Mouse (Mus musculus): ENCODE results near the gene Gm17606. TPM values are rescaled to one million over a fixed set of nuclear protein-coding genes. Genes with fewer than 3 reads are reported as not detected.
A peak's percentile ranks its signal among the peaks of the same experiment; 100 is the strongest.

Gene Gm17606
- polyA plus RNA-seq, 1 experiment from 2014 or later: not detected

DNA sequence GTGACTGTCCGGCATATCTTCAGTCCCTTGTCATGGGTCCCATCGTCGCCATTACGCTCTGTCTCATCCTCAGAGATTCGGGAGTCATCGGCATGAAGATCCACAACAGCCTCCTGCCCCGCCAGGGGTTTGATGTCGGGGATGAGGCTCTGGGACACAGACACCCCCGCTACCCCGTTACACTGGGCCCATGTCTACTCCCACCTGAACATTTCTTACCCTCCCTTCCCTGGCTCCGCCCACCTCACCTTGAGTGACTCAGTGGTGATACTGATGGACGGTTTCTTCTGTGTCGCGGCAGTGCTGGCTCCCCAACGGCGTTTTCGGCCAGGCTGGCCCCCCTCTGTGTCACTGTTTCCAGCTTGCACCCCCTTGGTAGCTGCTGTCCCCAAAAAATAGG is 5.7 kb downstream of the Gm17606 start:
- no peak overlapping the region for H3K4me3 ChIP-seq
- ATAC-seq (ENCODE audit: low FRiP score, low read depth): no peak
- H3K9ac ChIP-seq: no peak overlapping the region
- peaks cover 89% of the 10 kb centered on the region for H3K36me3 ChIP-seq
- no peaks in the 10 kb centered on the region for H3K9me3 ChIP-seq
- no peaks in the 10 kb centered on the region for H3K27me3 ChIP-seq (replicated peaks)
- 94% methylated on average over 17 of the region's 17 CpGs for WGBS
- H3K4me2 ChIP-seq (replicated peaks): no peak overlapping the region
- H3K27ac ChIP-seq: no peak overlapping the region
- peaks cover 23% of the 10 kb centered on the region for H3K4me1 ChIP-seq

DNA sequence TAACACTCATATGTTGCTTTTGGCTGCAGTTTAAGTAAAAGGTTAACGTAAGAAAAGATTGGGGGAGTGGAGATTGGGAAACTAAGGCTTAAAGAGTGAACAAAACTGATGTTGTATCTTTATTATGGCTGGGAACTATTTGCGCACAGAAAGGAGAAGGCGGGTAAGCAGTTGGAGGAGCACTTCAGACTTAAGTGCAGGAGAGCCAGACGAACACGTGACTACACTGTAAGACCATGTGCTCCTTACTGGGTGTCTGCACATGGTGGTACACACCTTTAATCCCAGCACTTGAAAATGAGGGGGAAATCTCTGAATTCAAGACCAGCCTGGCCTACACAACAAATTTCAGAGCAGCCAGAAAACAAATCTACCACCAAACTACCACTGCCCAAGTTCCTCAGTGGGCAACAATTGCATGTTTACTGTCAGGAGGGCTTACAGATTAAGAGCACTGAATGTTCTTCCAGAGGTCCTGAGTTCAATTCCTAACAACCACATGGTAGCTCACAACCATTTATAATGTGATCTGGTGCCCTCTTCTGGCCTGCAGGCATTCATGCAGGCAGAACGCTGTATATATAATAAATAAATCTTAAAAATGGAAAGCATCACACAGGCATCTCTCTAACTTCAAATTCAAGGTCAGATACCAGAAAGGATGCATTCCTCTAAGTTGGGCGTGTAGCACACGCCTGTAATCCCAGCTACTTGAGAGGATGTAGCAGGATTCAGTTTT is 6.3 kb downstream of the Gm17606 start:
- 92% methylated on average over 8 of the region's 8 CpGs for WGBS
- H3K9me3 ChIP-seq: no peaks in the 10 kb centered on the region
- H3K36me3 ChIP-seq: peaks cover 92% of the 10 kb centered on the region
- H3K4me2 ChIP-seq (replicated peaks): no peak overlapping the region
- no peak for ATAC-seq (ENCODE audit: low FRiP score, low read depth)
- H3K27ac ChIP-seq: no peak overlapping the region
- no peaks in the 10 kb centered on the region for H3K27me3 ChIP-seq (replicated peaks)
- H3K9ac ChIP-seq: no peak overlapping the region
- H3K4me1 ChIP-seq: peaks cover 29% of the 10 kb centered on the region
- H3K4me3 ChIP-seq: no peak overlapping the region

DNA sequence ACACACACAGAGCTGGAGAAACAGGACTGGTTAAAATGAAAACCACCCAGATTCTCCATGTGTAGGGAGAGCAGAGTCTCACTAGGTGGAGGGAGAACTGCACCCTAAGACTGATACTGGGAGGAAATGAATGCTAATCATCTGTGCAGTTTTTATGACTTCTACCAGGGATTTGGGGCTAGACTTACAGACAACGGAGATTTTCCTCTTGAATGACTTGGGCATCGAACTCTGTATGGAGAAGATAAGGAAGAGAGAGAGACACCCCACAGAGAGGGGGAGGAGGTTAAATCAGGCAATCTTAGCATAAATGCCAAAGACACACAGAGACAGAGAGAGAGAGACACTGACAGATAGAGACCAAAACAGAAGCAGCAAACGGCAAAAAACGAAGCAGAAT is 7.1 kb downstream of the Gm17606 start:
- H3K27ac ChIP-seq: no peak overlapping the region
- peaks cover 84% of the 10 kb centered on the region for H3K36me3 ChIP-seq
- no peaks in the 10 kb centered on the region for H3K27me3 ChIP-seq (replicated peaks)
- WGBS: 83% methylated on average over 4 of the region's 4 CpGs
- H3K9ac ChIP-seq: no peak overlapping the region
- H3K9me3 ChIP-seq: no peaks in the 10 kb centered on the region
- no peak overlapping the region for H3K4me3 ChIP-seq
- ATAC-seq (ENCODE audit: low FRiP score, low read depth): no peak
- no peak overlapping the region for H3K4me2 ChIP-seq (replicated peaks)
- peaks cover 34% of the 10 kb centered on the region for H3K4me1 ChIP-seq

DNA sequence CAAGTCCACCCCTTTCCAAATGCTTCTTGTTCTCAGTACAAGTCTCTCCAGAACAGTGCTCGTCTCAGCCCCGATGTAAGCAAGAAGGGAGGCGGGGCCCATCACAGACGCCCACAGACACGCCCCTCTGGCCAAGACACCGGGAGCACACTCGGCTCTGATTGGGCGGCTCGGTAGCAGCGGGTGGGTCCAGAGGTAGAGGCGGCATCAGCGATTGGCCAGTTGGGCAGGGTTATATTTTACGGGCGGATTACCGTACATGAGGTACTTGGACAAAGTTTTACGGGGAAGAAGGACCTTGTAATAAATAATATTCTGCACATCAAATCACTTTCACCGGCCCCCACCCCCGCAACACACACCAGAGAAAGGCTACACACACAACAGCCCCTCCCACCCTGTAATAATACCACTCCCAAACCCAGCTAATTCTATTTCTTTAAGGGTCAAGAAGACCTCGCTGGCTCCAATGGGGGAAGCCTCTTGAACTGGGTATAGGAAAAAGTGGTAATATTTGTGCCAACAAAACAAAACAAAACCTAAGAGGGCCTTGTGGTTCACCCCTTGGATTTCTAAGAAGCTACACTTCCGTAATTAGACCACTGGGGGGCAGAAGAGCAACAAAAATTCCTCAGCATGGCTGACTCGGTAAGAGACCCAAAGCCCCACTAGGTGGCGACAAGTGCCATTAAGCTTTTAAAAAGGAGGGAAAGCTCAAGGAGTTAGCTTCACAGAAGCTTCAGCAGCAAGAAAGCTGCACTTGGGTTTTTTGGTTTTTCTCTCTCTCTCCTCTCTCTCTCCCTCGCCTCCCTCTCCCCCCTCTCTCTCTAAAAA is 10.1 kb downstream of the Gm17606 start:
- H3K9me3 ChIP-seq: no peaks in the 10 kb centered on the region
- ATAC-seq (ENCODE audit: low FRiP score, low read depth): peak; percentile 35
- 69% methylated on average over 23 of the region's 23 CpGs for WGBS
- no peak overlapping the region for H3K4me3 ChIP-seq
- H3K9ac ChIP-seq: 0 out of 2 replicates have a peak overlapping the region, but pooled peaks have one; percentile 30
- no peak overlapping the region for H3K27ac ChIP-seq
- no peaks in the 10 kb centered on the region for H3K27me3 ChIP-seq (replicated peaks)
- peaks cover 34% of the 10 kb centered on the region for H3K4me1 ChIP-seq
- H3K36me3 ChIP-seq: peaks cover 64% of the 10 kb centered on the region
- peak overlapping the region; percentile 81; the same call in 1 of the 2 replicates for H3K4me2 ChIP-seq (replicated peaks)

DNA sequence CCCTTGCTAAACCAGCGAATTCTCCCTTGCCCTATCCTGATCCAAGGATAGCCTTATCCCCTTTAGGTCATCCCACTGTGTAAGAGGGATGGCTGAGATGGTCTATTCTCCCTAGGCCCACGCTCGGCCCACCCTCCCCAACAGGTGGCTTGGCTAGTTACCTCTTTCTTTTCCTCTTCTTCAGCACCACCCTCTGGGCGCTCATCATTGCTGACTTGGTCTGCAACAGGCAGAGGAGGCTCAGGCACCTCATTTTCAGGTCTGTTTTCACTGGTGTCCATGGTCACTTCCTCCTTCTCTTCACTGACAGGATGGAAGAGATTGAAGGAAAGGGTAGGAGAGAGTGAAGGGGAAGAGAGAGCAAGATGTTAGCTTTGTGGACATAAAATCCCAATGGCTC is 10.8 kb downstream of the Gm17606 start:
- no peak for ATAC-seq (ENCODE audit: low FRiP score, low read depth)
- Histone ChIP-seq H3K27me3 (replicated peaks) (no peaks in the 10 kb centered on the region), H3K9me3 (no peaks in the 10 kb centered on the region), H3K4me2 (replicated peaks) (peak overlapping the region; percentile 81), H3K27ac (no peak overlapping the region), H3K36me3 (peaks cover 64% of the 10 kb centered on the region), H3K4me1 (peaks cover 34% of the 10 kb centered on the region), H3K4me3 (no peak overlapping the region; the same call in 1 of the 2 replicates), H3K9ac (0 out of 2 replicates have a peak overlapping the region, but pooled peaks have one; percentile 1)
- 75% methylated on average over 4 of the region's 4 CpGs for WGBS

DNA sequence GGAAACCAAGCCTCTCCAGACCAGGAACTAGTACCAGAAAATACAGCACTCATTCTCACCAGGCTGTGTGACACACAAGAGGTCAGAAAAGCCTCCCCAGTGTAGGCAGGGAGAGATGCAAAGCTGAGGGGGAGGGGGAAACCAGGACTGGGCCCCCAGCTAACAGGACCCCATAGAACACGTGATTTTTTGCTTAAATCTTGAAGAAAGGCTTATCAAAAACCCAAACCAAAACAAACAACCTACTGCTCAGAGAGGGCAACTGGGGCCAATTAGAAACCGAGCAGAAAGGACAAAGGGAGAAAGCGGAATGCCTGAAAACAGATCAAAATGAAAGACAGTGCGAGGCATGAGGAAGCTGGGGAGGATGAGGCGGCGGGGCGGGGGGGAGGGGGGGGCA is 12.0 kb downstream of the Gm17606 start:
- Histone ChIP-seq H3K4me1 (peaks cover 34% of the 10 kb centered on the region), H3K27ac (peak overlapping the region; percentile 21; the same call in 1 of the 2 replicates), H3K9me3 (no peaks in the 10 kb centered on the region), H3K4me2 (replicated peaks) (peak overlapping the region; percentile 81), H3K9ac (peak overlapping the region; percentile 82), H3K4me3 (peak overlapping the region; percentile 68), H3K36me3 (peaks cover 62% of the 10 kb centered on the region), H3K27me3 (replicated peaks) (no peaks in the 10 kb centered on the region)
- WGBS: 2% methylated on average over 7 of the region's 7 CpGs
- ATAC-seq (ENCODE audit: low FRiP score, low read depth): peak; percentile 38; the same call in 1 of the 2 replicates

DNA sequence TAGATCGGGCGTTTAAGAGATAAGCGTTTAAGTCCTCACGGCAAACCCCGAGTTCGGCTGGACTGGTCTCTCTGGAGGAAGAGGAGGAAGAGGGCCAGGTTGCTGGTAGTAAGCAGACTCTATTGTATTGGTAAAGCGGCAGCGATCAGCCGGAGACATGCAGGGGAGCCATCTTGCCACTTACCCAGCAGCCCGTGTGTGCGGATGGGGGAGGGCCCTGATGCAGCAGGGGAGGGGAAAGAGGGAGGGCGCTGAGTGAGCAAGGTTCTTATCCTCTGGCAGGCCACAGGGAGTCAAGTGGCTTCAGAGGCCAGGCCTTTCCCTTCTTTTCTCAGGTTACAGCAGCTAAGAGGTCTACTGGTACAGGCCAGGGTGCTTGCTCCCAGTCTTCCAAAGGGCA is 12.7 kb downstream of the Gm17606 start:
- Histone ChIP-seq H3K4me1 (peaks cover 34% of the 10 kb centered on the region), H3K4me3 (peak overlapping the region; percentile 68), H3K36me3 (peaks cover 62% of the 10 kb centered on the region), H3K4me2 (replicated peaks) (peak overlapping the region; percentile 81), H3K9ac (peak overlapping the region; percentile 82), H3K9me3 (no peaks in the 10 kb centered on the region), H3K27me3 (replicated peaks) (no peaks in the 10 kb centered on the region), H3K27ac (peak overlapping the region; percentile 21; the same call in 1 of the 2 replicates)
- WGBS: 0% methylated on average over 12 of the region's 12 CpGs
- peak; percentile 83 for ATAC-seq (ENCODE audit: low FRiP score, low read depth)

DNA sequence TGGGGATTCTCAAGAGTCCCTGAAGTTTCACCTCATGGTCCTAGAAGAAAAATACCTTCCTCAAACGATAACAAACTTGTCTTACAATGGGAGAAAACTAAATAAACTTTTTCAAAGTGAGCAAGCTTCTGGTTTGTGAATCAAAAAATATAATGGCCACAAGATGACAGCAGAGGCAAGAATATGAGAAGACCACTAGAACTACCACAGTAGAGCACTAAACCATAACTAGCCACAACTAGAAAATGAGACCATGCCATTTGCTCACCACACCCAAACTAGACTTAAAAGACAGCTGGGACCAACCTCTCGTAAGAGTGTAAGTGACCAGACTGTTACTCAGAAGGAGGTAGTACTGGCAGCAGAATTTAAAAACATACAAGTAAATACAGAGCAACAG is 19.3 kb downstream of the Gm17606 start:
- Histone ChIP-seq H3K36me3 (peaks cover 90% of the 10 kb centered on the region), H3K4me1 (no peaks in the 10 kb centered on the region), H3K27ac (no peak overlapping the region), H3K4me3 (no peak overlapping the region), H3K9me3 (no peaks in the 10 kb centered on the region), H3K4me2 (replicated peaks) (no peak overlapping the region), H3K9ac (no peak overlapping the region), H3K27me3 (replicated peaks) (no peaks in the 10 kb centered on the region)
- no peak for ATAC-seq (ENCODE audit: low FRiP score, low read depth)
- WGBS: 91% methylated on average over 2 of the region's 2 CpGs

DNA sequence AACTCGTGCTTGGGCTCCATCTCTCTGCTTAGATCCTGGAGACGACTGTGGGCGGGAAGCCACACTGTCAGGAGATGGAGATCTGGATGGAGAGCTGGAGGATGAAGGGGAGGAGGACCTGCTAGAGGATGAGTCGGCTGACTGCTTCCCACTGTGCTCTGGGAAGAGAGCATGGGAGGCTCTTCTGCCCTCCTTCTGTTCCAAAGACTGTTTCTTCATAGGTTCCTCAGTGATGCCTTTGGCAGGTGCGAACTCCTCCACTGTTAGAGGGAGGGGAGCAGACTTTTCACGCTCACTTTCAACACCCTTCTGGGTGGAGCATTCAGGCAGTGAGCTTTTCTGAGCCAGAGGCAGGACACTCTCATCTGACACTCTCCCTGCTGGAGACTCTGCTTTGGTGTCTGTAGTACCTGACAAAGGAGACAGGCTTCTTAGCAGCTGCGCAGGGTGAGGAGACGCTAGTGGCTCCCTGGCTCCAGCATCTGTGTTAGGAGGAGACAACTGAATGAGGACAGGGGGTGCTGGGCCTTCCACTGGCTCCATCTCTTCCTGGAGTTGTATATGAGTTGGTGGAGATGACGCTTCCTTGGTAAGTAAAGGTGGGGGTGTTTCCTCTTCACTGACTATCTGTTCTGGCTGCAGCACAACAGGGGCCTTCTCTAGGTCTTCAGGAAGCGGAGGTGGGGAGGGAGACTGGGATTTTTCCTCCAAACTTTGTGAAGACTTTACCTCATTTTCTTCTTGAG is 23.9 kb downstream of the Gm17606 start:
- Histone ChIP-seq H3K9me3 (no peaks in the 10 kb centered on the region), H3K4me2 (replicated peaks) (no peak overlapping the region), H3K27me3 (replicated peaks) (no peaks in the 10 kb centered on the region), H3K9ac (no peak overlapping the region), H3K36me3 (peaks cover 94% of the 10 kb centered on the region), H3K4me3 (no peak overlapping the region), H3K27ac (no peak overlapping the region), H3K4me1 (no peaks in the 10 kb centered on the region)
- WGBS: 93% methylated on average over 10 of the region's 10 CpGs
- ATAC-seq (ENCODE audit: low FRiP score, low read depth): no peak

DNA sequence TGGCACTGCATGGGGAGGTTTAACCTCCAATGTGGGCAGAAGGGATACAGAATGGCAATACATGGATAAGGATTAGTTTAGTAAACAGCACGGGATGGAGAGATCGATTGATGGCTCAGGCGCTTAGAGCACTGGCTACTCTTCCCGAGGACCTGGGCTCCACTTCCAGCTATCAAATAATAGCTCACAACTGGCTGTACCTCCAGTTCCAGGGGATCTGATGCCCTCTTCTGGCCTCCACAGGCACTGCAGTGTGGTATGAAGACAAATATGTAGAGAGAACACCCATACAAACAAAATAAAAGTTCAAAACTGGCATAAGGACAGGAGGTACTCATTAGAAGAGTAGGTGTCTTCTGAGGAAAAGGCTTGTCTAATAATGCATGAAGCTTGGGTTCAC is 28.6 kb downstream of the Gm17606 start:
- H3K27me3 ChIP-seq (replicated peaks): no peaks in the 10 kb centered on the region
- 85% methylated on average over 4 of the region's 4 CpGs for WGBS
- ATAC-seq (ENCODE audit: low FRiP score, low read depth): no peak

DNA sequence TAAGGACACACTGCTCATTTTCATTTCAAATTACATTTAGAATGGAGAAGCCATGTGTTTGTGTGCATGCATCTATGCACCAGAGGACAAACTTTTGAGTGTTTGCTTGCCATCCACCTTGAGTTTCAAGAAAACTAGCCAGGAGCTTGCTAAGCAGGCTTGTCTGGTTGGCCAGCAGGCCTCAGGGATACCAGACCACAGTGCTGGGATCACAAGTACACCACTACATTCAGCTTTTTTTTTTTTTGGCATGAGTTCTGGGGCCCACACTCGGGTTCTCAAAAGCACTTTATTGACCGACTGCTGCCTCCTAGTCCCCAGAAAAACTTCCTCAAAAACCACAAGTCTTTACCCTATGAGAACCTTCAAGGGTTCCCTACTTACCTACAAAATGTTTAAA is 33.6 kb downstream of the Gm17606 start:
- Histone ChIP-seq H3K4me2 (replicated peaks) (no peak overlapping the region), H3K4me3 (no peak overlapping the region), H3K9me3 (no peaks in the 10 kb centered on the region), H3K9ac (no peak overlapping the region), H3K36me3 (peaks cover 66% of the 10 kb centered on the region), H3K4me1 (no peaks in the 10 kb centered on the region), H3K27me3 (replicated peaks) (no peaks in the 10 kb centered on the region), H3K27ac (no peak overlapping the region)
- ATAC-seq (ENCODE audit: low FRiP score, low read depth): no peak
- 87% methylated on average over 2 of the region's 2 CpGs for WGBS

More for the DNA sequence above, 28.6 kb downstream of the Gm17606 start:
- H3K4me3 ChIP-seq: no peak overlapping the region
- no peaks in the 10 kb centered on the region for H3K9me3 ChIP-seq
- H3K4me1 ChIP-seq: no peaks in the 10 kb centered on the region
- no peak overlapping the region for H3K9ac ChIP-seq
- no peak overlapping the region for H3K27ac ChIP-seq
- no peak overlapping the region for H3K4me2 ChIP-seq (replicated peaks)
- H3K36me3 ChIP-seq: peaks cover 73% of the 10 kb centered on the region

DNA sequence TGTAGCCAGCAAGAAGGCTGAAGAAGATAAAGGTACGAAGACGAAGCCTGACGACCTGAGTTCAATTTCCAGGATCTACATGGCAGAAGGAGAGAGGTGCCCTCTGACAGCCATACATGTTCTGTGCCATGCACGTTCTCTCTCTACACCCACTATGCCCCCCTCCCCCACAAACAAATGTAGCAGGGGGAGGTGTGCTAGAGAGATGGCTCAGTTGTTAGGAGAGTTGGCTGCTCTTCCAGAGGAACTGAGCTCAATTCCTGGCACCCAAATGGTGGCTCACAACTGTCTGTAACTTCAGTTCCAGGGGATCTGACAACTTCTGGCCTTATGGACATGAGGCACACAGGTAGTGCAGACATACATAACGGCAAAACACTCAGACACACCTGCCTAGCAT is 35.5 kb downstream of the Gm17606 start:
- peaks cover 64% of the 10 kb centered on the region for H3K36me3 ChIP-seq
- no peaks in the 10 kb centered on the region for H3K4me1 ChIP-seq
- no peak overlapping the region for H3K4me2 ChIP-seq (replicated peaks)
- no peak overlapping the region for H3K9ac ChIP-seq
- no peak for ATAC-seq (ENCODE audit: low FRiP score, low read depth)
- H3K27ac ChIP-seq: no peak overlapping the region
- 90% methylated on average over 5 of the region's 5 CpGs for WGBS
- H3K4me3 ChIP-seq: no peak overlapping the region
- H3K9me3 ChIP-seq: no peaks in the 10 kb centered on the region
- no peaks in the 10 kb centered on the region for H3K27me3 ChIP-seq (replicated peaks)
